Mouse (Mus musculus): ENCODE measurements at regions not wholly inside any gene's neighbourhood (a gene's known extent, or its start where the extent isn't known, plus 50 kb on each side); places are given as distances from the start of the nearest gene placed in this dataset.

DNA sequence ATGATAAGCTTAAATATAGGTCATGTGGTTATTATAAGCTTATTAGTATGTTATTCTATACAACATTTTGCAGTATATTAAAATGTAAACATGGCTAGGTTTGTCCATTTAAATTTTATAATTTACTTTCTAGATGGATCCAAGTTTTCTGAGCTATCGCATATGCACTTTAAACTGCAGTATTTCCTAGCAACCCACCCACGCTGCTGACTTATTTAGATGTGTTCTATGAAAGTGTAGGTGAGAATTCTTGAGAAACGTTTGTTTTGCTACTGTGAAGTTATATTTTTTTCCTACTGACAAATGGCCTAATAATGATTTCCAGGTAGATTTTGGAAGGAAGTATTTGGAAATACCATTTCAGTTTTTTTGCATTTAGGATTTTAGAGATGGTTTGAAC is 308.0 kb downstream of the Gbe1 start:
- ATAC-seq (ENCODE audit: poor library complexity, severe bottlenecking): no peak

DNA sequence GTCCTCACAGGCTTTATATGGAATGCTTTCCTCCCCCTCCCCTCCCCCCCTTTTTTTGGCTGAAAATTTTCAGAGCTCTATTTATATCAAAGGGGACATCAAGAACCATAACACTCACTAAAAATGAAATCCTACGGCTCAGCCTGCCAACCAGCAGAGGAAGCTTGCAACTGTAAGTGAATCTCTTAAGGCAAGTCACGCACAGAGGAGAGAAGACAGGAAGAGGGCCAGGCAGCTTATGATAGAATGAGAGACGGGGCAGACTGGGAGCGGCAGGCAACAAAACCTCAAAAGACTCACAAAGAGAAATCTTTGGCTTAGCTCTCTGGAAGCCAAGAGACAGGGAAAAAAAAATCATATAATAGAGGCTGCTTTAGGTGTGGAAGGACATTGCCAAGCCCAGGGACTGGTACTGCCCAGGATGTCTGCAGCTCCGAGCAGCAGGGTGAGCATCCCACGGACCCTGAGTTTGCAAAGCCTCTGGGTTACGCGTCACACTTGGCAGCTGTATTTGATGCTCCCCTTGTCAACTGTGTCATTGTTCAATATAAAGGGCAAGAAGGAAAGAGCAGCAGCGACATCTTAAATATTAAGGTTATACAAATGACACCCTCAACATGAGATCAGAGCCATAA is 330.0 kb downstream of the Gbe1 start:
- no peak for ATAC-seq (ENCODE audit: poor library complexity, severe bottlenecking)

DNA sequence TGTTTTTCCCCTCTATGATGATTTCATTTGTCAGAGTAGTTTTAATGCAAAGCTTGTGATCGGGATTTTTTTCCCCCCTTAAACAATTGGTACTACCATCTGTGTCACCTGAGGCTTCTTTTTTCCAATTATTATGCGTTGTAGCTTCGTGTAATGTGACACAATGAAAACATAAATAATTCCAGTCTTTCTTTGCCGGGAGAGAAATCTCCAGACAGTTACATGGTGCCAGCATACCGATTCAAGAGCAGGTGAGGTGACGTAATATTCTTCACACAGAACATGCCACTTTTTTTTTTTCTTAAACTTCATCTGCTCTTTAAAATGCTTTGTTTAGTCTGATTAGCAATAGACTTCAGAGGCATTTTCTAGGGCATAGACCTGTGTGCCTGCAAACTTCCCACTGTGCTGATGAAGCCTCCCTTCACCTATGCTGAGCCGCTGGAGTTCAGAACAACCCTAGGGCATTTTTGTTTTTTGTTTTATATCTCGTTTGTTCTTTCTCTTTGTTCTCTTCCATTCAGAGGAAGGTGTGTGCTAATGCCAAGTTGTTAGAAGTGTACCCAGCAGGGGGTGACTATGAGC is 331.0 kb downstream of the Gbe1 start:
- ATAC-seq (ENCODE audit: poor library complexity, severe bottlenecking): no peak

DNA sequence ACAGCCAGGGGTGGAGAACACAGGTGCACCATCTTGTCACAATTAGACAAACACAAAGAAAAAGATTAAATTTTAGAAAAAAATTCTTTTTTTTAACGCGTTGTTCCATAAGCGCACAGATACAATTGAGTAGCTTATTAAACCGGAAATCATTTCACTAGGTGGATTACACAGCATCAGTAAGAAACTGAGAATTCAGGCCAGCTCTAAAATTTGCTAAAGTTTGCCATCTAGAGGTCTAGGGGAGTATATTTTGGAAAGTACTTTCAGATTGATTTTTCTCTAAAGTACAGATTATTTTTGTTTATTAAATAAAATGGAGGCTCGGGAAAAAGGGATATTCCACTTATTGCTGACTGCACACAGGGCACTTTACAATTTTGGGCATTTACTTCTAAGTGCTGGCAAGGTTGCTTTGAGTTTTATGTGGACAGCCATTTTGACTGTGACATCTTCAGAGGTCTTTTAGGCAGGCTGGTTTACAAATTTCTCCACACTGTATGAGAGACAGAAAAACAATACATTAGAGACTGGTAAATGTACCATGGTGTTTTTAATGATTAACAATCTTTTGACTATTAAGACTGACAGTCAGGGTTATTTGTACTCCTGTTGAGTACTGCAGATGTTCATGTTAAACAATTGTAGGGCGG is 340.8 kb downstream of the Gbe1 start:
- ATAC-seq (ENCODE audit: poor library complexity, severe bottlenecking): no peak

DNA sequence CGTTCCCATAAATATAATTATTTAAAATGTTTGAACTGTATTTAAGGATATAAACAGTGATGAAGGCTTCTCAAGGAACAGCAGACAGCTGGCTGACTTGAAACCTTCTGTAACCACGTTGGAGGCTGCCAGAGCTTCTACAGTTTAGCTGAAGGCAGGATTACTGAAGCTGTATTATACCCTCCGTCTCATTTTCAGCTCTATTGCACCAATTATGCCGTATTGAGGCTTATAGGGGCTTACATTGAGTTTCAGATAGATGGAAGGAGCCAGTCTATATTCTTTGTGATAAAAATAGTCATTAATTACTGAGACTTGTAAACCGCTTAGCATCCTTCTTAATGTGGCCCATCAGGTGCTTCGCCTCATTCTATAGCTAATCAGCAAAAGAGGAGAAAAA is 376.1 kb downstream of the Gbe1 start:
- ATAC-seq (ENCODE audit: poor library complexity, severe bottlenecking): no peak

DNA sequence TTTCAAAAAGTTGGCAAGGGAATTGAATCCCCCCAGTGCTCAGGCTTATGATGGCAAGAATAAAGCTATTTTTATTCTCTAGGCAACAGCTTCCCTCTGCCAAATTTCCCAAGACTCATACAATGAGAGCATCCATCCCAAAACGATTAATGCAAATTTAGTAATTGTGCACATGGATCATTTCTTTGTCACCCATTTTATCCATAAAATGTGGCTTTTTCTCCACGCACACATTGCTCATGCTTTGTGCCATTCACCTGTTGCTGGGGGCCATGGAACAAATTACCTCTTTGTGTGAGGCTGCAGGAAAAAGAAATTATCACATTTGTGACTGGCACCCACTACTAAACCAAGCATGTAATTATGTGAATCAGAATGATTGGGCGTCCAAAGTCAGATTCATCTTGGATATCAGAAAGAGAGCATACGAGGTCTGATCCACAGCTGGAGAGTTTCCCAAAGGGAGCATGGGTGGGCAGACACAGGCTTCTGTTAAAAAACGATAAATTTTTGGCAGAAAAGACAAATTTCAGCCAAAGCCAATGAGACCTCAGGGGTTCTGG is 411.1 kb downstream of the Gbe1 start:
- ATAC-seq (ENCODE audit: poor library complexity, severe bottlenecking): no peak

DNA sequence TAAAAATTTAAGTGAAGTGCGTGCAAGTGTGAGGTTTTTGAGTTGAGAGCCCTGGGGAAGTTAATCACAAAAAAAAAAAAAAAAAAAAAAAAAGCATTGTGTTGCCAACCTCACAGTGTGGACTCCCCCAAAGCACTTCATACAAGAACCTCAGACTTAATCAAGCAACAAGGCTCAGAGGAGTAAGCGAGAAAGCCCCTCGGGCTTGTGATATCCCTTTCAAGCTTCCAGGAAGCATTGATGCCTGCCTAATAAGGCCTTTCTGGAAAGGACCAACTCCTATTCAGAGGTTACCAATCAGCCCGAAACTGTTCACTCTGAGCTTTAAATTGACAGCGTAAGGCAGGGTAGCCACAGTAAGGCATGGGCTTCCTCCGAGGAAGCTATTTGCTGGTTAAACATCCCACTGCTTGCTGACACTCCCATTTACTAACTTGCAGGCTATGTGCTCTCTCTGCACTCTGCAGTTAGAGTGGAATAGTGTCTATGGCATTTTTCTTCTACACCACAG is 411.6 kb downstream of the Gbe1 start:
- ATAC-seq (ENCODE audit: poor library complexity, severe bottlenecking): no peak

DNA sequence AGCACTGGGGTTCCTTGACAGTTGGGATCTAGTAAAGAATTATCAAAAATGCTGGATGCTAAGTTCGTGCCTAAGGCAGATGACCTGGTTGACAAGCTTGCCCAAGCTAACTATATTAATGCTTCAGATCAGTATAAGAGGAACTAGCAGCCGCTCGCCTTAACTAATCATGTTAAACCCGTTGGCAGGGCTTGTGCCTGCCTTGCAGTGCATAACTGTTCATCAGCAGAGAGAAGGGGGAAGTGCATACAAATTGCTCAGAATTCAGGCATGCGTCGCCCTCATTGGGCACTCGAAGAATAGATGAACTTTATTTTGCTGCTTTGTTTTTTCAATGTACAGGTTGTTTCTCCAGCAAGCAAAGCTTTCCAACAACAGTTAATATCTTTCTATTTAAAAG is 419.3 kb downstream of the Gbe1 start:
- ATAC-seq (ENCODE audit: poor library complexity, severe bottlenecking): no peak

DNA sequence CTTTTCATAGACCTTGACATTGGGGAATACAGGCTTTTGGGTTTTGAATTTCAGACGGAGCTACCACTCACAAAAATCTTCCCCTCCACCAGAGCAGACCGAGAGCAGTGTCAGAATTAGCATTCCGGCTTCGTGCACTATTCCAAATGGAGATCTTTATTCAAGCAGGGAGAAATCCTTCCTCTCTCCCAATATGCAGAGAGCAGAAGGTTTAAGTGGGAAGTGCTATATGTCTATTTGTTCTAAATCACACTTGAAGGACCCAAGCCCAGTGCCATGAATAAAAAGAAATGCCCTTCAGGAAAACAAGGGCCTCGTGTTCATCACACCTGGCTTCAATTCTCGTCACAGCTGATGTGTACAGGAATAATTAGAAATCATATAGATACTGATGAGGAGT is 426.3 kb downstream of the Gbe1 start:
- no peak for ATAC-seq (ENCODE audit: poor library complexity, severe bottlenecking)

DNA sequence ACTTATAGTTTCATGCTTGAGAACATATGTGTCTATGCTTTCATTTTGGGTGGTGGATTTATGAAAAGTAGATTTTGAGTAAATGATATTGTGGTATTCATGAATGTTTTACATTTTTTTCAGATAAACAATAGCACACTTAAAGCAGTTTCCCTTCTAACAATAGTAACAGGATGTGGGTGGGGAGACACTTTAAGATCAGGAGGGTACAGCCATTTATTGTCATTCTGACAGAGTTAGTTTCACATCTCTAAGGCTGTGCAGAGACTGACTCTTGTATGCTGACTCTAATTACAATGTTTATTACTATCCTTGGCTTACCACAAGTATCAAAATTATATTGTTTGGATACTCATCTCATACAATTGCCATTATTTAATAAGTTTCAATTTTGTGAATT is 440.5 kb downstream of the Gbe1 start:
- no peak for ATAC-seq (ENCODE audit: poor library complexity, severe bottlenecking)

DNA sequence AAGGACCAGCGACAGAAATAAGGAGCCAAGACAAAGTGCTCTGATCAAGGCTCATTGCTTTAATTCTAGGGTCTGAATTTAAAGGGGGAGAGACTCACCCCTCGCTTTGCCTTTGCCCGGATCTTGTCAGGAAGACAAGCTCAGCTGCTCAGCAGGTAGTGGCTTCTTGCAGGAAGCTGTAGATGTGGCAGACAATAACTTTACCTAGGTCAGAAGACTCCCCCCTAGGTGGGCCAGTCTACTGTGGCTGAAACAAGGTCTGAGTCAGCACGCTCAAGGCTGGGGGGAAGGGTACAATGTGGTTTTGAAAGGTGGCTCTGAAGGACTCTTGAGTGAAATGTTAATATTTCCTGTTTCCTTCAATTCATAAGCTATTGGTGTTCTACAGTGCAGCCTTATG is 484.3 kb downstream of the Gbe1 start:
- ATAC-seq (ENCODE audit: poor library complexity, severe bottlenecking): no peak

DNA sequence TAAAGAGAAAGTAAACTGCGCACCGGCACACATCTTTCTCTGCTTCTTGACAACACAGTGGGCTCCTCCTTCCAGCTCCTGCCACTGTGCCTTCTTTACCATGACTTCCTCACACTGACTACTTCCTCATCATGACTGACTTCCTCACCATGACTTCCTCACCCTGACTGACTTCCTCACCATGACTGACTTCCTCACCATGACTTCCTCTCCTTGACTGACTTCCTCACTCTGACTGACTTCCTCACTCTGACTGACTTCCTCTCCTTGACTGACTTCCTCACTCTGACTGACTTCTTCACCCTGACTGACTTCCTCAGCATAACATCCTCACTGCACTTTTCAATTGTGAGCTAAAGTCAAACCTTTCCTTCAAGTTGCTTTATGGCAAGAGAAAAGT is 489.8 kb downstream of the Gbe1 start:
- ATAC-seq (ENCODE audit: poor library complexity, severe bottlenecking): peak; percentile 76

DNA sequence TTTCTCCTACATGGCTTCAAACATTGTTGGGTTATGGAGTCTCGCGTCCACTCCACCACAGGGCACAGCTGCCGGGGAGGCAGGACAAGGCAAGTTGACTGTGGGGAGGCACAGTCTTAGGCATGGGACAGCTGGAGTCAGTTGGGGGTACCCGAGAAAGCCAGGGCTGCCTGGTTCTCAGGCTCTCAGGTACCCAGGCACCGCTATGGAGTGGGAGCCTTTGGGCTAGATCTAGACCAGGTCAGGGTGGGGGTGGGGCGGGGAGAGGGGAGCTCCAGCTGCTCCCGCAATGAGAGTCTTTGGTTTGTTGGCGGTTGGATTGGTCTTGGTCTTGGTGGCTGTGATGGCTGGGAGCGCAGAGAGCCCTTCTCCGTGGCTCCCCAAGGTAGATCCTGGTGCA is 512.2 kb downstream of the Gbe1 start:
- ATAC-seq (ENCODE audit: poor library complexity, severe bottlenecking): no peak

DNA sequence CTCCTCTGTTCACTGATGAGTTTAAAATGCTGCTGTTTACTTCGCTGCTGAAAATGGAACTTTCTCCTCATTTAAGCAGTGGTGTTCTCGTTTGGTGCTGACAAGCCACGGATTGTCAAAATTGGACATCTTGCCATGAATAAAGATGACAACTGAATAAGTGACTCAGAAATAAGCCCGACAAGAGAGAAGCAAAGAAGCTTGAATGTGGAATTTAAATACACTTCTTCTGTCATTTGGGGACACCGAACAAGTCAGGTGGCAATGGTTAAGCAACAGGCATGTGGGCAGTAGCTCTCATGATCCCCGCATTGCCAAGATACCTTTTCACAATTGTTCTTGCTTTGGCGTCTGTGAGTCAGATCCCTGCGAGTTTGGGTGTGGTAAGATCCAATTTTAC is 521.3 kb downstream of the Gbe1 start:
- no peak for ATAC-seq (ENCODE audit: poor library complexity, severe bottlenecking)

DNA sequence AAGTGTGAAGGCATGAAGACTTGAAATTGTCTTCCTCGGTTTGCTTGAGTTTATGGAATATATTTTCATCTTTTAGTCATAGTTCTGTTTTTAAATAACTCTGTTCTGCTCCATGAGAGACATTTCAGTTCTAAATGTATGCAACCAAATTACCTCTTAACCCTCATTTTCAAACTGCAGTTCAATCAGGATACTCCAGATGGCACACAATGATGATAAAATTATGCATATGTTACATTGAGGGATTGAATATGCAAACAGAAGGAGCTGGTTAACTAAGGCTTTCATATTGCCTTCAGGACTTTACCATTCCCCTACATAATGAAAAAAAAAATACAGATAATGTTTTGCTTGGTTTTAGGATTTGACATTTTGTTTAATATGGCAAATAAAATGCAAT is 524.4 kb downstream of the Gbe1 start:
- no peak for ATAC-seq (ENCODE audit: poor library complexity, severe bottlenecking)

DNA sequence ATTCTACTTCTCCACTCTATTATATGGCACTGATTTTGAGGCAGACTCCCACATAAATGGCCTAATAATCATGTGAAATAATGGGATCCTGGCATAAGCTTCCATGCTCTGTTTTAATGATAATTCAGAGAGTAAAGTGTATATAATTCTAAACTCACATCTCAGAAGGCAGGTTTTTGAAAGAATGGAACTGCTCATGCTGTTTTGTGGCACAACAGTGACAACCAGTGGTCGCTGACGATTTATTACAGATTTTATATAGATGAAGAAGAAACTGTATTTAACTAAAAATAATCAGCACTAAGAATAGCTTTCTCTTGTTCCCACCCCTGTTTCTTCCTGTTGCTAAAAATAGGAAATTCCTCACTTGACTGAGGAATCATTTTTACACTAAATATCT is 554.5 kb downstream of the Gbe1 start:
- no peak for ATAC-seq (ENCODE audit: poor library complexity, severe bottlenecking)

DNA sequence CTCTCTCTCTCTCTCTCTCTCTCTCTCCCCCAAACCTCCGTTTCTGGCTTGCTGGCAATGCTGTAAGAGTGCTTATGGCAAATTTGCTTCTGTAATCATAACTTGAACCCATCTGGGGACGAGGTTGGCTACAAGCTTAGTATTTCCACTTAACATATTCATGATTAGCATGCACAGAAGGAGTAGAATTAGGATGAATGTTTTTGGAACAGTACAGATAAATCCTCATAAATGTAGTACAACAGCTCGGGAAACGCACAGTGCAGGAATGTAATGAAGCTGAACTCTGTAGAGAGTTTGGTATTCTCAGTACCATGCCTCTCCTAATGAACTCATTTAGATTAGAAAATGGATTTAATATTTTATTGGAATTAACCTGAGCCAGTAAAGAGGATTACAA is 555.5 kb downstream of the Gbe1 start:
- ATAC-seq (ENCODE audit: poor library complexity, severe bottlenecking): no peak

DNA sequence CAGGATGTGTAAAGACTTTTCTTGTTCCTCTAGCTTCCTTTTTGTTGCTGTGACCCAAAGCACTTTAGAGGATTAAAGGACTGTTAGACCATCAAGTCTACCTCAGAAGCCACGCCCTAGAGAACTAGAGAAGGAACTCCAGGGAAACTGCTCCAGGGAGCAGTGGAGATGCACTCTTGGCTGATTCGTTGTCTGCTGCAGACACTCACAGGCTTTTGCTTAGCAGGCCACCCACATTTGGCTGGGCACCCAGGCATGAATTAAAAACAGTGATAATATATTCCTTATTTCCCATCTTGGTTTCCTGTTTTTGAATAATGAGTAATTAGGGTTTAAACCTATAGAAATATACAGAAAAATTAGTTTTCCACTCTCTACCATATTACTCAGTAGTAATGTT is 560.3 kb downstream of the Gbe1 start:
- ATAC-seq (ENCODE audit: poor library complexity, severe bottlenecking): no peak

DNA sequence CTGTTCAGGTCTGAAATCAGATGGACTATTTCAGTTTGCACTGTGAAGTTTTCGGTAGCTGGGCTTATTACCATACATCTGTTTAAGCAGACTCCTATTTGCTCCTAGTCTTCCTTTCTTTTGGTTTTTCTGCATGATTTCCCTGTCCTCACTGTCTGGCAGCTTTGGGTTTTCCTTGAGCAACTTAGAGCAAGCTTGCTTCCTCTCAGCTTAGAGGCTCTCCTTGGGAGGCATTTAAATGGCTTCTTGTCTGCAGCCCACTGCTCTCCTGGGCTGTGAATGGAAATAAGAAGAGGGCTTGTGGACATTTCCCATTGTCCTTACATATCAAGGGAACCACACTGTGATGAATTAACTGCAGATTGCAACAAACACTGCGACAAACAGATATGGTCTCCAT is 566.9 kb downstream of the Gbe1 start:
- ATAC-seq (ENCODE audit: poor library complexity, severe bottlenecking): no peak

DNA sequence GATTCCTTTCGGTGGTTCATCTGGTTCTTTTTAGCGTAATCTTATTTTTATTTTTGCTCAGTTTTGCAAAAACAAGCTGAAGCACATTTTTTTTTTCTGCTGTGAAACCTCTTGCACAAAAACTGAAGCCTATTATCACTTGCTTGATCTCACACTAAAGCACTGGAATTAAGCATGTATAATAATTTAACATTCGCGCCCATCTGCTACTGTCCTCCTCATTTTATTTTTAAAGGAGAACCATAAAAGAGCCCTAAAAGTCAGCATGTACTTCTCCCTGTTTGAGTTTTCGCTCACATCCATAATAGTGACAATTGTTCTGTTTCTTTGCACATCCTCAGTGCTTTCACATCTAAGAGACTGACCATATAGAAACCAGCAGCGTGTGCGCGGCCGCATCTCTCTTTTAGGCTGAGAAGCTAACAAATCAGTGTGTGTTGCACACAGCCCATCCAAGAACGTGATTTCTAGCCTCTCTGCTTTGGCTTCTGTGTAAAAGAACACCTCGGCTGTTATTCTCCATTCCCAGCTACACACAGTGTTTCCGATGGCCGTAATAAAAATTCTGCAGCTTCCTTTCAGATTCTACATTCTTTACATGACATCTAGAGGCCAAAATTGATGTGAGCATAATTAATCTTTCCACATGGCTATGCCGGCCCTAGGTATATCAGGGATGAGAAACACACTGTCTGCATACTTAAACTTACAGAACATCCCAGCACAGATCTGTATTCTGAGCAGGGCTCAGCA is 567.5 kb downstream of the Gbe1 start:
- ATAC-seq (ENCODE audit: poor library complexity, severe bottlenecking): no peak

DNA sequence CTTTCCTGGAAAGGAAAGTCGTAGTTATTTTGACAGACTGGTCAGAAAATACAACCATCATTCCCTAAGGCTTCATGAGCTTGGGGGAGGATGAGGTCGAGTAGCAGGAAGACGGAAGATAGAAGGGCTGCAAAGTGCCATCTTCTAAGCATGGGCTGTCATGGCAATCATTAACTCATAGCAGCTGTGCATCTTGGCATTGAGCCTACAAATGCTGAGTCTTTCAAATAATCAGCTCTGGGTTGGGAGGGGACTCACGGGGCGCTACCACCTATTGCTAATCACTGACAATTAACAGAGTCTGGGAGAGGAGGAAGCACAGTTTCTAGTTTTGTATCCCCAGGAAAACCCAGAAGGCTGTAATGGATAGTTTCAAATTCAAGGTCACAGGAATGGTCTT is 586.3 kb downstream of the Gbe1 start:
- ATAC-seq (ENCODE audit: poor library complexity, severe bottlenecking): no peak

DNA sequence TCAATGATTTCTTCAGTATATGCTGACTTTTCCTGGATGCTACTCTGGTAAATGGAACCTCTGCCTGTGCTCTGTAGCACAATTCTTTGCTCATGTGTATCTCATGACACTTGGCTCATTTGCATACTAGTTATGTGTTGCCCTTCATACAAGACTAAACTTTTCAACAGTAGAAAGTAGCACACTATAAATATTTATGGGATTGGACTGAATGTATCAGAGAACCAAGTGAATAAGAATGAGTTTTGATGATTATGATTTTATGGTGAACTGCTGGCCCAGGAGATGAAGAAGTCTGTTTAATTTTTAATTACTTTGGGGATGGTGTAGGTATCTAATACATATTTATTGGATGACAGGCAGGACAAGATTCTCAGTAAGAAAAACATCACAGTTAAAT is 606.3 kb downstream of the Gbe1 start:
- no peak for ATAC-seq (ENCODE audit: poor library complexity, severe bottlenecking)

Data from megakaryocyte, adult 5-6 weeks (primary cell).